In the genomic region with DNA sequence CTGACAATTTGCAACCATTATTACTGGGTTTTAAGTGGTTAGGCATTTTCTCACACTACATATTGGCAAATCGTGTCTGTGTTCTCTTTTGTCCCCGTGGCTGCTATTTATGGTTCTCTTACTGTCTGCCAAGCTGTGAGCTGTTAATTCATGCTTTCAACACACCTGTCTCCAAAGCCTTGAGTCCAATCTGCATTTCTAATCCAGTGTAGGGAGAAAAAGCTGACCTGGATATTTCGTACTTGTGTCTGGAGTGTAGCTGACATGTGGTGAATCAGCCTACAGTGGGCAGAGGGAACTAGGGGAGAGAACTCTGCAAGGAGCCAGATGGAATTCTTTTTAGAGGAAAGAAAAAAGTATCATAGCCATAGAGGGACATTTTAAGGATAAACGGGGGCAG, we compare ENCODE assay signal across 13 mouse cellular contexts. TPM values are rescaled to one million over a fixed set of nuclear protein-coding genes. Genes with fewer than 3 reads are reported as not detected.
A peak's percentile ranks its signal among the peaks of the same experiment; 100 is the strongest.
DNase-seq lines count a peak whose midpoint lies in the region; ATAC-seq and TF ChIP-seq lines count a peak whose summit lies in the region.
"Had no signal": no experiment of that assay in that cellular context is flagged by ENCODE, and none has a peak within 500 bp of the region (broad histone marks: within the 10 kb centered on the region; RNA-seq: fewer than 3 reads in every experiment).

No protein-coding gene starts in this region.

- no peaks in the 10 kb centered on the region for H3K9me3 ChIP-seq in forebrain, embryonic 14.5 days (replicated peaks; ENCODE audit: control insufficient read depth, low read length)
- no peaks in the 10 kb centered on the region for H3K9me3 ChIP-seq in lung, postnatal 0 days (ENCODE audit: low read length)
- H3K9me3 ChIP-seq: embryonic facial prominence, embryonic 15.5 days; kidney, embryonic 15.5 days had no signal

- 39% methylated on average over 4 of the region's 4 CpGs for WGBS in forebrain, embryonic 14.5 days
- WGBS in lung, postnatal 0 days, result 62% methylated on average over 4 of the region's 4 CpGs

- 0 out of 2 replicates have a peak overlapping the region, but pooled peaks have one; percentile 14 for H3K27ac ChIP-seq in forebrain, embryonic 14.5 days (ENCODE audit: low read depth, low read length)
- H3K27ac ChIP-seq in lung, postnatal 0 days (ENCODE audit: low read length), result no peak overlapping the region
- H3K27ac ChIP-seq: embryonic facial prominence, embryonic 15.5 days; kidney, embryonic 15.5 days had no signal

- no peaks in the 10 kb centered on the region for H3K36me3 ChIP-seq in forebrain, embryonic 14.5 days (ENCODE audit: control insufficient read depth, insufficient read depth, low read length)
- no peaks in the 10 kb centered on the region for H3K36me3 ChIP-seq in lung, postnatal 0 days (ENCODE audit: insufficient read depth, low read length)
- H3K36me3 ChIP-seq: embryonic facial prominence, embryonic 15.5 days; kidney, embryonic 15.5 days had no signal

- peak; percentile 31 for DNase-seq in heart, adult 8-10 months (ENCODE audit: low spot score)
- no peak for DNase-seq in heart, postnatal 25 days (ENCODE audit: low spot score)
- peak; percentile 76 for DNase-seq in brain, embryonic 14.5 days (ENCODE audit: low read depth)
- peak; percentile 63 for DNase-seq in forebrain, embryonic 14.5 days (ENCODE audit: low spot score)
- peak; percentile 79 for DNase-seq in layer of hippocampus, adult 9-11 months
- DNase-seq in spleen, postnatal 4 days (ENCODE audit: low spot score in 2 of 2), result no peak
- no peak for DNase-seq in lung, postnatal 0 days (ENCODE audit: low spot score)

- intact Hi-C loops in heart, postnatal 25 days (cut with DNase I), result no loop called here

- ATAC-seq in forebrain, embryonic 14.5 days, result peak; percentile 54
- no peak for ATAC-seq in lung, postnatal 0 days
- ATAC-seq in inflammation-experienced regulatory T-cells, adult 6 months, result no peak
- ATAC-seq: CD4-positive, CD25-positive, alpha-beta regulatory T cell, adult 4 months had no signal

- TF ChIP-seq POLR2A in brain, embryonic 14.5 days (IDR thresholded peaks at IDR 0.05; ENCODE audit: borderline replicate concordance, extremely low read depth, insufficient read depth, insufficient read length, poor library complexity, severe bottlenecking), result no peak

- no peaks in the 10 kb centered on the region for H3K27me3 ChIP-seq in forebrain, embryonic 14.5 days (replicated peaks; ENCODE audit: control insufficient read depth, insufficient read depth, low read length)
- H3K27me3 ChIP-seq in lung, postnatal 0 days (replicated peaks; ENCODE audit: insufficient read depth, low read length), result no peaks in the 10 kb centered on the region
- H3K27me3 ChIP-seq: embryonic facial prominence, embryonic 15.5 days; kidney, embryonic 15.5 days; megakaryocyte, embryonic 14.5 days had no signal

- peaks cover 6% of the 10 kb centered on the region; the same call in 1 of the 2 replicates for H3K4me1 ChIP-seq in forebrain, embryonic 14.5 days (ENCODE audit: control insufficient read depth, insufficient read depth, low read length)
- peaks cover 4% of the 10 kb centered on the region; the same call in 1 of the 2 replicates for H3K4me1 ChIP-seq in lung, postnatal 0 days (ENCODE audit: insufficient read depth, low read depth, low read length)

- TF ChIP-seq EP300 in lung, postnatal 0 days (IDR thresholded peaks at IDR 0.05), result no peak

- no peak overlapping the region for H3K9ac ChIP-seq in forebrain, embryonic 14.5 days (ENCODE audit: low read length)
- H3K9ac ChIP-seq in lung, postnatal 0 days (replicated peaks; ENCODE audit: low read depth), result no peak overlapping the region
- H3K9ac ChIP-seq: embryonic facial prominence, embryonic 15.5 days; kidney, embryonic 15.5 days had no signal

- TF ChIP-seq CTCF in brain, embryonic 14.5 days (IDR thresholded peaks at IDR 0.05; ENCODE audit: borderline replicate concordance, extremely low read depth, insufficient read depth, insufficient read length), result no peak
- no peak for TF ChIP-seq CTCF in lung, postnatal 0 days (IDR thresholded peaks at IDR 0.05)

- H3K4me3 ChIP-seq in forebrain, embryonic 14.5 days (ENCODE audit: low read depth, low read length), result no peak overlapping the region
- H3K4me3 ChIP-seq in lung, postnatal 0 days (ENCODE audit: low read depth, low read length), result no peak overlapping the region
- H3K4me3 ChIP-seq: embryonic facial prominence, embryonic 15.5 days; kidney, embryonic 15.5 days; megakaryocyte, embryonic 14.5 days had no signal

- no peak overlapping the region for H3K4me2 ChIP-seq in forebrain, embryonic 14.5 days (ENCODE audit: low read length)
- H3K4me2 ChIP-seq in lung, postnatal 0 days (replicated peaks; ENCODE audit: low read depth, low read length), result no peak overlapping the region
- H3K4me2 ChIP-seq: embryonic facial prominence, embryonic 15.5 days; kidney, embryonic 15.5 days; liver, embryonic 11.5 days had no signal

RNA-seq across cellular contexts. Expression of a gene that starts 35.0 kb away (rescaled TPM):
- 10 to 100 TPM in 1 of 4 experiments, 1 to 10 TPM in 3; 4.4 to 11.7 (median 7.1) TPM for total RNA-seq in heart, adult 8-10 months (2022)
- 1 to 10 TPM; 8.8 to 9.6 TPM for total RNA-seq in heart, postnatal 25 days (2021)
- 31.0 and 45.0 TPM in 2 replicates for polyA plus RNA-seq in brain, embryonic 14.5 days (2012; rRNA removed)
- polyA plus RNA-seq in forebrain, embryonic 14.5 days (2014; fragmentation: Nextera tagmentation; extraction: Ambion mirVana), result 57.3 and 76.2 TPM in 2 replicates
- 9.6 and 11.4 TPM in 2 replicates for polyA plus RNA-seq in lung, postnatal 0 days (2015; fragmentation: Nextera tagmentation; extraction: Ambion mirVana)
- polyA plus RNA-seq in inflammation-experienced regulatory T-cells, adult 6 months (2017; shearing (Covaris generic)), result 1 to 10 TPM; 1.8 to 3.8 (median 3.0) TPM

Comparison
In these comparisons a context has a peak if more than half of its experiments do, and no peak if none do; other contexts are left out.
1. DNase-seq: peak in heart, adult 8-10 months (single experiment), brain, embryonic 14.5 days (single experiment), forebrain, embryonic 14.5 days (single experiment) and layer of hippocampus, adult 9-11 months (single experiment); none in heart, postnatal 25 days (single experiment), spleen, postnatal 4 days (0 of 2) and lung, postnatal 0 days (single experiment).